Mouse (Mus musculus) cerebellum, postnatal 4 days (tissue): ENCODE results near the gene Rab11b.
"Not testable (repeated sequence)": the region's sequence is repeated elsewhere in the genome, so short reads cannot be mapped to it uniquely, and the experiment has no call there.

Source experiments
- DNase-seq, 2 experiments: peaks; one replicate each; pipeline ENCODE4 v3.0.0; 2022; ENCODE audit warnings: low spot score in 2 of 2, mixed read lengths in 1 of 2

Rab11b gene

DNA sequence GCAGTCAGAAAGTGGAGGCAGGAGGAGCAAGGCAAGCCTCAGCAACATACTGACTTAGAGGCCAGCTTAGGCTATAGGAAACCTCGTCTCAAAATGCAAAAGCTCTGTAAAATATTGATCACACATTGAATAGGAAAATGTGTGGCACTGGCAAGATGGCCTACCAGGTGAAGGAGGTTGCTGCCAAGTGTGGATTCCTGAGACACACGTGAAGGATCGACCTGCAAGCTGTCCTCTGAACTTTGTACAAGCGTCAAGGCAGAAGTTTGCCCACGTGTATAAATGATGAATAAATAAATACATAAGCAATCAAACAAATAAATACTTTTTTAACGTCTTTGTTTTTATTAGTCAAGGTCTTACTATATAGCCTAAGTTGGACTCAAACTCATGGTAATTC is 13.1 kb upstream of the Rab11b start:
- DNase-seq, result no peak

DNA sequence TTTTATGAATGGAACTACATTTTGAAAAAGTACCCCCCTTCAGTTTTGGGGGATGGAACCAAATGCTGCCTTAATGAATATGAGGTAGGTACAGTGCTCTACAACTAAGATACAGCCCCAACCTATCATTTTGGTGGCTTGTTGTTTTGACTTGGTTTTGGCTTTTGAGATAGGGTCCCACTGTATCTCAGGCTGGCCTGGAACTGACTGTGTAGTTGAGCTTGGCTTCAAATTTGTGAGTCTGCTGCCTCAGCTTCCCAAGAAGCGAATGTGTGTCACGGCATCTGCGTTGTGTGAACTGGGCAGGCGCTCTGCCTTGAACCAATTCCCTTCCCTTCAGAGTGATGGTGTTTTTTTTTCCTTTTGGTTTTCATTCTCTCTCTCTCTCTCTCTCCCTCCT is 11.3 kb upstream of the Rab11b start:
- no peak for DNase-seq

DNA sequence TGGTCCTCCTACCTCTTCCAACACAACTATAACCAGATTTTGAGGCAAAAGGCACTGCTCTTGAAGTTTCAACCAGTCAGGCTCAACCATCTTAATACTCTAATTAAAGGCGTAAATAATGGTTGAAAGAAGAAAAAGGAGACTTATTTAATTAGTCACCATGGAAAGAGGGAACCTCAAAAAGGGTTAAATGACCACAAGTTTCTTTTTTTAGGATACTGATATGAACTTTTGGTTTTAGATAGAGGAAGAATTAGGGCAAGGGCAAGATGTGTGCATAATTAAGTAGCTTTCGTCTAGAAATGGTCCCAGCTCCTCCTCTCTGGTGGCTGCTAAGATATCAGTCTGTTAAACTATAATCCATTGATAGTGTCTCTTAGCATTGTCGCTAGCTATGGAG is 6.1 kb upstream of the Rab11b start:
- no peak for DNase-seq

DNA sequence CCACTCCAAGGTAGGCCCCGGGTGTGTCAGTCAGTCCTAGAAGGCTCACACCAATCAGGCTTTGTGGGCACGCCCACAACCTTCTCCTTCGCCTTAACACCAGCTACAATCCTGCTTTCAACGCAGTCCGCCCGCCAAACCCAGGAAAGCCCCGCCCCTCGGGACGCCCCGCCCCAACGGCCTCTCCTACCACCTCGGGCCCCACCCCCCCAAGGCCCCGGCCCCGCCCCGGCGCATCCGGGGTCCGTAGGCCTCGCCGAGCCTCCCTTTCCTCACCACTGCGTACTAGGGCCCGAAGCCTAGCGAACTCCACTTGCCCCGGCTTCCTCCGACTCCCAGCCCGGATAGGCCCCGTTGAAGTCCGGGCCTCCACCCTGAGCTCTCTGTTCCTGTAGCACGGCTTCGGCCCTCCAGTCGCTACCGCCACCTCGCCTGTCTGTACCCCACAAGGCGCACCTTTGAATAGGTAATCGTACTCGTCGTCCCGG is 519 bp downstream of the Rab11b start:
- DNase-seq, result peak; percentile 71 to 89

DNA sequence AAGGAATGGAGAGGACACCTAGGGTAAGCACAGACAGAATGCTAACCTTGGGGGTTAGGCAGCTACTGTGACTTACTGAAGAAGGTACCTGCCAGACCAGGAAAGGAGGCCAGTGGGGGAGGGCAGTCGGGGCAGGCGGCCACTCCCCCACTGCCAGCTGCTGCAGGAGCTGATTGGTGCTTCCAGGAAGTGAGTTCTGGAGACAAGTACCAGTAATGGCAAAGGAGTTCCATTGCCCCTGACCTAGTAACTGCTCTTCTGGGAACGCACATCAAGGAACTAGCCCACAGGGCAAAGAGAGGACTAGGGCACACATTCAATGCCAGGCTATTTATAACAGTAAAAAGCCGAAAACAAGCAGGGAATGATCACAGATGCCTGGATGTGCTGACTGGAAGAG is 3.1 kb downstream of the Rab11b start:
- DNase-seq, result no peak

DNA sequence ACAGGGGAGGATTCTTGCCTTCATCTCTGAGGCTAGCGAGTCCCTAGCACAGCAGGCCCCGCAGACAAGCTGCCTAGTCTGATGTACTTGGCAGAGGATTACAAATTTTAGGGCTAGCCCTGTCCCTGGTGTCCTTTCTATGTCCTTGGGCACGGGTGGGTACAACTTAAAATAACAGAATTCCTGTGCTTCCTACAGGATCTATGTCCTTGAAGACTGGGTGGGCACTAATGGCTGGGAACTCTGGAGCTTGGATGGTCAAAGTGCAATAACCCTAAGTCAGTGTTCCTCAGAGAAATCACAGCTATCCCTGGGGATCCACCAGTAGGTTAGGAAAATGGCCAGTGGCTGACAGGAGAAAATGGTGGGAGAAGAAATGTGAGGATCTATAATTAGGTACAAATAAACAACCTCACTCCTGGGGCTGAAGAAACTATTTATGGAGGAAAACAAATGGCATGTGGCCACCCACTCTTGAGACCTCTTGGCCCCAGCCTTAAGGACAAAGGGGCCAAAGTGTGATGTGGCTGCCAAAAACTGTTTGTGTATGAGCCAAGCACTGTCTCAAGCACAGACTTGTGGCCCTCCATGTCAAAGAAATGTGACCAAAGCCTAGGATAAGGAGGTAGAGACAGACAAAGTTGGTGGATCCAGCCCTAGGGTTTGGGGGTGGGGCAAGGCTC is 4.1 kb downstream of the Rab11b start:
- DNase-seq, result no peak

DNA sequence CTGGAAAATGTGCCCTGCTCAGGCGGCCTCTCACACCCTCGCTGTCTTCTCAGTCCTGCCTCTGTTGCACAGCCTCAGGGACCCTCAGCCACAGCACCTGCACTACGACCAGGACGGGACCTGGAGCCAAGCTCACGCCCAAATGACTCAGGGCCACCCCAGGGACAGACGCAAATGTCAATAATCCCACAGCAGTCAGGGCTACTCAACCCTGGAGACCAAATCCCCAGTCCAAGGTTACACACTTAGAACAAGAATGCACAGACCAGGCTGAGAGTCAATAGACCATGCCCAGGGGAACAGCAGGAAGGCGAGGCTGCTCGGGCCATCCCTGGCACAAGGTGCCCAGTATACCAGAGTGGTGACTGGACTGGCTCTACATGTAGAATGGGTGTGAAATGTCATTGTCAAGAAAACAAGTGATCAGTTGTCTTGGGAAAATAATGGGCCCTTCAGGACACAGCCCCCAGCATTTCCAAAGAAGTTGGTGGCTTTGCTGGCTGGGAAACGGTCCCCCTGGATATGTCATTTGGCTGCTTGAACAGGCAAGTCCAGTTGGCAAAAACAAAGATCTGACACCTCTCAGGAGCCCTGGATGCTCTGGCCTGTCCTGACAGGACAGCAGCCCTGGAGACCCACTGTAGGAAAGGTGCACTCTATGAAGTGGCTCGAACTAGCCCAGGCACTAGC is 4.8 kb downstream of the Rab11b start:
- DNase-seq, result no peak

DNA sequence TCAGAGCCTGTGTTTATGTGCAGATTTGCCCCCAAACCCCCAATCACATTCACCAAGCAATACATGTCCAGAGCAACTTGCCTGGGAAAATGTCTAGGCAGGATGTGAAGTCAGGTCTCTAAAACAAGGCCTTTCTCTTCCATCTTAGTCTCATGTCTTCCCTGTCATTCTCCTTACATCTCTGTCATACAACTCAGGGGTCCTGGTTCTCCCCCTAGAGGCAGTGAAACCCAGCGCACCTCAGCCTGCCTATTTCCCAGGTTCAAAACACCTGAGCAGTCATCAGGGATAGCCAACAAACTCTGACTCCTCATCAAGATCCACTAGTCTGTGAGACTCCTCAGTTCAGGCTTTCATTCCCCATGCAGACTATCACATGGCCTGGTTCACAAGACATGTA is 5.7 kb downstream of the Rab11b start:
- no peak for DNase-seq

DNA sequence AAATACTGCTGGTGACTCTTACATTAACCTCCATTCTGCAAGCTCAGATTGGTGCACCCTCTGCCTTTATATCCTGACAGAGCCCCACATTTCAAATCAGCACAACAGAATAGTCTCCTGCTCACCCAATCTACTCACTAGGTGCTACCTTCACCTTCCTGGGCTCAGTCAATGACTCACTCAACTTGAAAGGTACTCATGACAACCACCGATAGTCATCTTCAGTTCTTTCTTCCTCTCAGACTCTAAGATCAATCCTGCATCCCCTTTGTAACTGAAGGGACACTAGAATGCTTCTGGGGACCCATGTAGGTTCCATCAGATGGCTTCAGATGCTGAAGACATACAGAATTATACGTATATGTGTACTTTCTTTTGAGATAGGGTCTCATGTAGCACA is 8.0 kb downstream of the Rab11b start:
- DNase-seq, result no peak

DNA sequence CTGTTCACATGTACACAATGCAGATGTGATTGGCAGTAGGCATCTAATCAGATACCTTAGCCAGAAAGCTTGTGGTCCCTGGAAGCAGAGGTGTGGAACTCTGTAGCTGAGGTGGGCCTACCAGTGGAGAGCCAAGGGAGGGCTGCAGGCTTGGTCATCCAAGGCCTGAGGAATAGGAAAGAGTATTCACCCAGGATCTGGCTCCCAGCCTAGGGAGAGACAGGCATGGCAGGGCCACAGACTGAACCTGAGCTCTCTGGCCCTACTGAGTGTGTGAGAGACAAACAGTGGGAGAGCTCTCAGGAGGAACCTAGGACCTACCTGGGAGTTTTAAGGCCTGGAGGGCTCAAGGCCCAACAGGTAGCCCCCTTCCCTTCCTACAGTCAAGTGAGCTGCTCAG is 9.1 kb downstream of the Rab11b start:
- DNase-seq, result no peak

DNA sequence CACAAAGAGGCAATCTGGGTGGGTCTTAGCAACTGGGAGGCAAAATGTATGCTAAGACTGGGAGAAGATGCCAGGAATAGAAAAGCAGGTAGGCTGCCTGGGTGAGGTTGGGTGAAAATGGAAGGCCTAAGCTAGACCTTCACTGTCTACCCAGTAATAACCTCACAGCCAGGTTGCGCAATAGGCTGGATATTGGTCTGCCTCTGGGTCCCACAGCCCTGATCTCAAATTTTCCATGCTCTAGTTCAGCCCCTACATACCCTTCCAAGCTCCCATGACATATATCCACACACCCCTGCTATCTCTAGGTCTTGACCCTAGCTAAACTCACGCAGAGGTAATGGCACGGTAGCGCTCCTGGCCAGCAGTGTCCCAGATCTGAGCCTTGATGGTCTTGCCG is 10.9 kb downstream of the Rab11b start:
- DNase-seq, result no peak

DNA sequence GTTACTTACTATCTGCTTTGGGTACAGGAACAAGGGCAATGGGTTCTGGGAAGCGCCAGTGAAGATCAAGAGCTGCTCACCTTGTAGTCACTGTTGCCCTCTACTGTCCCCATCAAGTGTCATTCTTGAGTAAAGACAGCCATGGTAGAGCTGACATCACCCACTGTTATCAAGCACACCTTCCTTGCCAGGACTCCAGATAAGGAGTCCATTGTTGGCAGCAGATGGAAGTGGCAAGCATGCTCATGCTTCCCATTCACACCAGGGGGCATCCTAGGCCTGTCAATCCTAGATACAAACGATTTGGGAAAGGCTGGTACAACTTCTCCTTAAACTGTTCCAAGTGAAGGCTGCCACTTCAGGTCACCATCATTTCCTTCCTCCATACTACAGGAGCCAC is 14.3 kb downstream of the Rab11b start:
- DNase-seq, result no peak

DNA sequence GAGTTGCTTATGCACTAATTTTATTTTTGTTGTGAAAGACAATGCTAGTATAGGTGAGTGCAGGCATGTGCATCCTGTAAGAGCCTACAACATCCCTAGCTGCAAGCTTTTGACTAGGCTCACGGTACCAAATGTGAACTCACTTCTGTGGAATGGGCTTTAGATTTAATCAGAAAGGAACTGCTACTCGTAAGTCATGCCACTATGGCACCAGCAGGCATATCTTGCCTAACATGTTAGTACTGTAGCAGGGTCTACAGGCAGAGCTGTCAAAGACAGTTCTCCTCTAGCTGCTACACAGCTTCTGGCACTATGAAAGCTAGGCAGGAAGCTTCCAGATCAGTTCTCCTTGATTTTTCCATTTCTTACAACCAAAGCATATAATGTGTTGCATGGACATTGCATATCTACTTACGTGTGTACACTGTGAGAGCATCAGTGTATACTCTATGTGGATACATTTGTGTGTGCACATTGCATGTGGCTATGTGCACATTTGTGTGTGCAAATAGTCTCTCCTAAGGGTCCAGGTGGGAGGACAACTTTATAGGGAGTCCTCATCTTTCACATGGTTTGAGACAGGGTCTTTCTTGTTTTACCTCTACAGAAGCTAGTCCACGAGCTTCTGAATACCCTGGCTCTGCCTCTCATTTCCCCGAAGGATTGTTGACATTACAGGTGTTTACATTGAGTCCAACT is 15.5 kb downstream of the Rab11b start:
- no peak for DNase-seq

DNA sequence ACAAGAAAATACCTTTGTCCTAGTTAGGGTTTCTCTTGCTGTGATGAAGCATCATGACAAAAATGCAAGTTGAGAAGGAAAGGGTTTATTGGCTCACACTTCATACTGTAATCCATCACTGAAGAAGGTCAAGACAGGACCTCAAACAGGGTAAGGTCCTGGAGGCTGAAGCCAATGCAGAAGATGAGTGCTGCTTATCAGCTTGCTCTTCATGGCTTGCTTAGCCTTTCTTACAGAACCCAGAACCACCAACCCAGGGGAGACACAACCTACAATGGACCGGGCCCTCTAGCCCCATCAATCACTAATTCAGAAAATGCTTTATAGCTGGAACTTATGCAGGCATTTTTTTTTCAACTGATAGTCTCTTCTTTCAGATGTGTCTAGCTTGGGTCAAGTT is 17.9 kb downstream of the Rab11b start:
- DNase-seq, result no peak

DNA sequence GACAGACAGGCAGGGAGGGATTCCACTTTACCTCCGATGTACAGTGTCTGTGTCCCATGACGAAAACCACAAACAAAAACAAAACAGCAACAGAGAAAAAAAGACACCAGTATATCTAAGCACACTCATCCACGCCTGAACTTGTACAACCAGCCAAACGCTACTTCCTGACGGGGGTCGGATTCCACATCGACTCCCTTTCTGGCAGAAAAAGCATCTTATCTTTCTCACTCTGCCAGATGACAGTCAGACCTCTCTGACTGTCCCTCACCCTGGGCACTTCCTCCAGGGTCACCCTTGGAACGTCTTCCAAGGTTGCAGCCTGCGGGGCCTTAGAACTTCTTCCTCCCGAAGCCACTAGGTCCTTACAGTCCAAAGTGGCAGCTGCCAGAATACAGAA is 26.8 kb downstream of the Rab11b start:
- DNase-seq, result not testable (repeated sequence)

DNA sequence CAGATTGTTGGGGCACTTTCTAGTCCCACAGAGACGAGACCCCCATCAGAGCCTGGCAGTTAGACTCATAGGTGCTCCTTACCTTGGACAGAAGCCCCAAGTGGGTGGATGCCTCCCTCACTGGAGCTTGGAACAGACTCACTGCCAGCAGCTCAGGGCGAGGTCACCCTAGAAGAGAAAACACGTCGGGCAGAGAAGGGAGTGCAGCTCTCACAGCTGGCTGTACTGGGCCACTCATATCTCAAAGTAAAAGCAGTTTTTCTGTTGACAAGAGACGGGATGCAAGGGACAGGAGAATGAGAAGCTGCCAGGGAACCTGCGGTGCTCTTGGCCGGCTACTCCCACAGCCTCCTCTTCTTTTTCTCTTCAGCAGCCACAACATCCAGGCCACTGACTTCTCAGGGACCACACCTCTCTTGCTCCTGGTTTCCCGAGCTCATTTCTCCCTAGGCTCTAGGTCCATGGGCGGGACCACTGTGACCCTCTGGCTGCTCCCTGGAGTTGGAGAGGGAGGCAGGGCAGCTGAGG is 27.7 kb downstream of the Rab11b start:
- not testable (repeated sequence) for DNase-seq

DNA sequence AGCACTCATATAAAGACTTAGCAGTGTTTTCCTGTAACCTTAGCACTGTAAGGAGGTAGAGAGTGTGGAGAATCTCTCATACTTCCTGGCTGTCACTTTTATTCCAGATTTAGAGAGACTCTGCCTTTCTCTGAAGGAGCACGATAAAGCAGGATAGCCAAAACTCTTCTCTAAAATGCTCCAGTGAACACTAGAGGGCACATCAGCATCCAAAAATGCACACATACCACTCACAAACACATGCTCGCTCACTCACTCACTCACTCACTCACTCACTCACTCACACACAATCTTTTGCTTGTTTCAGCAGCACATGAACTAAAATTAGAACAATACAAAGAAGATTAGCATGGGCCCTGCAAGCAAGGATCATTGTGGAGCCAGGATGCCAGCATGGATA is 31.1 kb downstream of the Rab11b start:
- DNase-seq, result no peak

DNA sequence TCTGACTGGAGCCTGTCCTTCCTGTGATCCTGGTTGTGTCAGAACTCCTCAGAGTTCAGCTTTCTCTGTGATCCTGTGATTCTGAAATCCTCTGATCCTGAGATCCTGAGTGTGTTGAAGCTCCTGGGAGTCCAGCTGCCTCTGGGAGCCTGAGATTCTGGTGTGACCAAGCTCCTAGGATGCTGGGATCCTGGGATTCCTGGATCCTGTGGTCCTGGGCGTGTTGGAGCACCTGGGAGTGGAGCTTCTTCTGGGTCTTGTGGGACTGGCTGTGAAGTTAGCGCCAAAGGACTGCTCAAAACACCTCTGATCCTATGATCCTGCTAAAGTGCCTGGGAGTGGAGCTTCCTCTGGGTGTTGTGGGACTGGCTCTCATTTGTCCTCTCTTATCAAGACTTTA is 31.9 kb downstream of the Rab11b start:
- DNase-seq, result no peak

DNA sequence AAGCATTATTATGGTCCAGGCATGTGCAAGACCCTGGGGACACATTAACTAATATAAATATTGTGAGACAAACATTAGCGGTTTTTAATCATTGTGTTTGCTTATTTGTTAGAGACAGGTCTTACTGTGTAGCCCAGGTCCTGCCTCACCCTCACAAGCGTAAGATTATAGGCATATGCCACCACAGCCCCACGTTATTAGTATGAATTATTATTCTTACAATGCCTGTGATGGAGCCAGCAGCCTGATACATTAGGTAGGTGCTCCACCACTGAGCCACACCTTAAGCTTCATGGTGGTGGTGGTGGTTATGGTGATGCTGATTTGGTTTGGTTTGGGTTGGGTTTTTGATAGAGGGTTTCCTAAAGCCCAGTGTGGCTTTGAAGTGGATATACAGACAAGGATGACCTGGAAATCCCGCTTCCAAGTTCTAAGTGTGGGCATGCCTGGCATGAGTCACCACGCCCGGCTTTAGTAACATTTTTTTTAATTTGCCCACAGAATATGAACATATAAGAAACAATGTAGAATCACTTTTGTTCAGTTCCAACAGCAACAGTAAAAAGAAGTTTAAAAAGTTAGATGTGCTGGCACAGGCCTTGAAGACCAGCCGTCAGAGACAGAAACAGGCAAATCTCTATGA is 40.5 kb downstream of the Rab11b start:
- no peak for DNase-seq

DNA sequence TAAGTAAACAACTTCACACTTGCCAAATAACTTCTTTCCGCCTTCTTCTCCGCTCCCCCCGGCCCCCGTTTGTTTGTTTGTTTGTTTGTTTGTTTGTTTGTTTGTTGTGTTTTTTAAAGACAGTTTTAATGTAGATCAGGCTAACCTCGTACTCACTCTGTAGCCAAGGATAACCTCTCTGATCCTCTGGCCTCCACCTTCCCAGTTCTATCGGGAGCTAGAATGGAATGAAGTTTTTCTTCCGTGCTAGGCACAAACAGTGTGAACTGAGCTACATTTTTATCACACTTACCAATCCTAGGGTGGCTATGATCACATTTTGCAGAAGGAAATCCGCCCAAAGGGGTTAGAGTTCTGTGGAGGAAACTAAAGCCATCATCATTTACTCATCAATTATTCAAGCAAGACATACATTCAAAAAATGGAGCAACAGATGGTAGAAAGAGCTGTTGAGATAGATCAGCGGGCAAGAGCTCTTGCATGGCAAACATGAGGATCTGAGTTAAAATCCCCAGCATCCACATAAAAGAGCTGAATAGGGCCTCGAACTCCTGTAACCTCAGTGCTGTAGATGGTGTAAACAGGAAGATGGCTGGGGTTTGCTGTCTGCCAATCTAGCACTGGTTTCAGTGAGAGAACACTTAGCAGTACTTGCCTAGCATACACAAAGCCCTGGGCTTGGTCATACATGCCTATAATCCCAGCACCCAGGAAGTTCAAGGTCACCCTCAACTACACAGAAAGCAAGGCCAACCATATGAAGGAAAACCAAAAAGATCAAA is 41.2 kb downstream of the Rab11b start:
- no peak for DNase-seq

DNA sequence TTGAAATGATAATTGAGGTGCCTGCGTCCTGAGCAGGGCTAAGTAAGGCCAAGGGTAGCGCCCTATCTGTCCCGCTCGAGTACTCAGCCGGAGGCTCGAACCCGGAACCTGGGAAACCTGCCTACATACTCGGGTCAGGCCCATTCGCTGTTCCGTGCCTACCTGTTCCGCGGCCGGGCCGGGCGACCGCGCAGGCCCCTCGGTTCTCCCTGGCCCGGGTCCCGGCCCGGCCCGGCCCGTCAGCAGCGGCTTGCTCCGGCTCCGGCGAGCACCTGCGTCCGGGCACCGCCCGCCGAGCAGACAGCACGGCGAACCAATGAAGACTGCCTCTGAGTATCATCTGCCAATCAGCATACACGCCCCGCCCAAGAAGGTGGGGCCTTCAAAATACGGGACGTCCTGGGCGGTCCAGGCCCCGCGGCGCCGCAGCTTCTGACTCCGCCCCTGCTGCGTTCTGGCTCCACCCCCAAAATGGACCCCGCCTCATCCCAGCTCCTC is 41.9 kb downstream of the Rab11b start, which contains the start of gene March2:
March2 (minus strand) TSS at position 287 of the 498 bp plus-strand sequence.
- DNase-seq, result peak; percentile 90 to 96
